Mouse (Mus musculus): ENCODE results near the gene Fignl1.

Fignl1 gene

DNA sequence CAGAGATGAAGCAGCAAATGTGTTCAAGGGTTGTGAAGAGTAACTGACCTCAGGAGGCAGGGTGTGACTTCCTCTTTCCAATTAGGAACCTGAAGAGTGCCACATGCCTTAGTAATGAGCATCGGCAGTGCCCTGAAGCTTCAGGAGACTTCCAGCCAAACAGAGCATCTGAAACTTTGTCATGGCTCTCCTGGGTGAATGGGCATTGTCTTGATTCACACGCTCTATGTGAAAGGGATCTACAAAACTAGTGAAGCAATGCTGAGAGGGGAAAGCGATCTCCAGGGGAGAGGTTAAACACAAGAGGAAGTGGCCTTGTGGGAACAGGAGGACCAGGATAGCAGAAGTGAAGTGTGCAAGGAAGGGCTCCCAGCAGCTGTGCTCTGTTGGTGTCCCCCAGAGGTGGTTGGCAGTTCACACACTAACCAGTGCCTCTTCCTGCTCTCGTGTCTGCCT, 45.5 kb downstream of the Fignl1 start:
- DNase-seq = no peak

DNA sequence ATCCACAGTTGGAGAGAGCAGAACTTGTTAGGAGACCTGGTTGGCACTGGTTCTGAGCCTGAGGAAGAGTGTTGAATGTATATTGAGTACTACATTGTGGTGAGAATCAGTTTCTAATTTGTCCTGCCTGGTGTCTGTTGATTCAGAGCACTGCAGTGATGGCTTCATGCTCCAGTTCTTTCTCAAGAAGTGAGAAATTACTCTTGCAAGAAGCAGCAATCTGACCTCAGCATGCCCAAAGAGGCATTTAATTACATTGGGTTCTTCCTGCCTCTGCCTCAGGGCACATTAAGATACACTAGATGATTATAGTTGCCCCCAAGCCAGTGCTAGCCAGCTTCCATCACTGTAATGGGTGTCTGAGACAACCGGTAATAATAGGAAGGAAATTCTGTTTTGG, 49.9 kb downstream of the Fignl1 start:
- no peak for DNase-seq

DNA sequence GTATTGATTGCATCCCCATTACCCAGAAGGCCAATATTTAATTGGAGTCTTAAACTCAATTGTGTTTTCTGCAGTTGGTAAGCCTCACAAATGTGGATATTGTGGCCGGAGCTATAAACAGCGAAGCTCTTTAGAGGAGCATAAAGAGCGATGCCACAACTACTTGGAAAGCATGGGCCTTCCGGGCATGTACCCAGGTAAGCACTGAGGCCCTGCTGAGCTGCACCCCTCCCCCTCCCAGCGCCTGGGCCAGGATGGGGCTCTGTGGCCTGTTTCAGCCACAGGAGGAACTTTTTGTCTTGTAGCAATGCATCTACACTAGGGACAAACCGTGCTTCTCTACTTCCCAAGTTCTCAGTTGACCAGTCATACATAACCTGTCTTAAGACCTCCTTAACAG, 50.6 kb downstream of the Fignl1 start:
- DNase-seq = no peak

DNA sequence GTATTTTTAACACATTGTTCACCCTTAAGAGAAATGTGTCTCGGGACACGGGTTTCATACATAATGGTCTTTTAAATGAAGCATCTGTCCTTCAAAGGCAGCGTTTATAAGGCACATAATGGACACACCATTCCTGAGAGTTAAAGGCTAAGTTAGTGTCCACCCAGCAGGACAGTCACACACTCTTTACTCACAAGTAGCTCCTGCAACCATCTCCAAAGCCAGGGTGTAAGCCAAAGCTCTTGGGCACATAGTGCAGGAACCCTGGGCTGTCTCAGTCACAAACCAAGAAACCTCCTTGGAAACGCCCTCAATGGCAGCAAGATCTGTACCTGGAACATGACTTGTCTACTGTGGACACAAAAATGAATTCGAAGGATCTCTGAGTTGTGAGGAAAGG, 55.9 kb downstream of the Fignl1 start:
- no peak for DNase-seq

DNA sequence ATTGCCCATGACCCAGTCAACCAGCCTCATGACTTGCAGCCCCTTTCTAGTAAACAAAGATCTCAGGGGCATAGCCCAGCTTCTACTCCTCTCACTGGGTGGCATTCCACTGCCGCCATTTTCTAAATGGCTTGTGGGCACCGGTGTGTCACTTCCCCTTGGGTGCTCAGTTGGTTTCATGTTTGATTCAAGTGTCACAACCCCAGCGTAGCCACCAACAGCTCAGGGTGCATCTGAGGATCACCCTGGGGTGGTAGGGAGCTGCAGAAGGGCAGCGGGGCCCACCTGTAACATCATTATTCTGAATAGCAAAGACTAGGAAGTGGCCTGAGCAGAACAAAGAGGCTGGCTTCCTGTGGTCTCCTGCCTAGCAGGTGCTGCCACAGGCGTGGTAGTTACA, 57.7 kb downstream of the Fignl1 start:
- DNase-seq = no peak

DNA sequence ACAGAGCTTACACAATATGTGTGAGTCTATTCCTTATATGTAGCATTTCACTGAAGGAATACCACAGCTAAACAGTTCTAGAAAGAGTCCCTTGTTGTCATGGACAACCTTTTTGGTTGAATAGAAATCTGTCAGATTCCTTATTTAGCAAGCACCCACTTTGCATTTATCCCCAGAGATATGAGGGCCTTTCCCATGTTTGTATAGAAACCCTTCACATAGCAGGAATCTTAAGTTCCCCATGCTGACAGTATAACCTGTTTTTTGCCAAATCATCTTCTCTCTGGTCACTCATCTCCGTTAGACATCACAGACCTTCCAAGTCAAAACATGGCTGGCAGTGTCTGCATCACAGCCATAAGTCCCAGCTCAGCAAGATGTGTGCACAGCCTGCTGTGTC, 64.5 kb downstream of the Fignl1 start:
- no peak for DNase-seq

DNA sequence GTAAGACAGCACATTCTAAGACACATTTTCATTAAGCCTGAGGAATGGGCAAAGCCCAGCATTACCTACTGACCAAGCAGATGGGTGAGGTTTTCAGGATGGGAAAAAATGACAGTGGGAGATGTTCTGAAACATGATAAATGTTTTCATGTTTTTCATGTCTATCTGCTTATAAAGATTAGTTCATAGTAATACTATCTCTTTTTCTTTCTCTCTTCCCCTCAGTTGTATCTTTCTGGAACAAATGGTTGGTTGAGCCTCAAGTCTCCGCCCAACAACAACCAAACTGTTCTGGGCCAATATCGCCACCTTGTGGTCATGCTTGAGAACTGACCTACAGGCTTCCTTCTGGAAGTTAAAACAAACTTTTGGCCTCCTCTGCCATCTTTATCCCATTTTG, 66.1 kb downstream of the Fignl1 start:
- DNase-seq = peak; percentile 87

DNA sequence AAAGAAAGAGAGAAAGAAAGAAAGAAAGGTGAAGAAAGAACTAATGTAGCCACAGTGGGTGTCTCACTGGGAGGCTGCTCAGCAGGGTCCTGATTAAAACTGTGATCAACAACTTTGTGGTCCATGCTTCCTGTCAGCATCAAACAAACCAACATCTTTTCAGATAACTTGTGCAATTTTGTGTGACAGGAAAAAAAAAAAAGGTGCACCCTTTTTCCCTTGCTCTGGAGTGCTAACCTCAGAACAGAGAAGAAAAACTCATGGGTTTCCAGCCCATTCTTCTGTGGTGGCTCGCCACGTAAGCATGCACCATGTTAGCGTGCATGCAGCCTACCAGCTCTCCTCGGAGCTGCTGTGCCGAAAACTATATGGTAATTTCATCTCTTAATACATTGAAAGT, 67.2 kb downstream of the Fignl1 start:
- DNase-seq = no peak

DNA sequence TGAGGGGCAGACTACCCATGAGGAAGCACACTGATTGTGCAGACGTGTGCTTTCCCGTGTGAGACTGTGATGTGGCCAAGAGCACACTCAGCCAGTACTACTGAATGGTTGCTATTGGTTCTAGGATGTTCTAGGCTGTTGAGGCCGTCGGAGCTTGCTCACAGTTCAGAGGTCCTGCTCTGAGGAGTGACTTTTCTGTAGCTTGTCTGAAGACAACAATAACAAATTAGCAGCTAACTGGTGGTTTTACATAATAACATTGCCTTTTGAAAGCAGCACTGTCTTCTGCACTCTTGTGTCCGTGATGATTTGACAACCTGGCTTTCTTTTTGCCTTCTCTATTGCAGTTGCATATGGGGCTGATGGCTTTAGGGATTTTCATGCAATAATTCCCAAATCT, 68.2 kb downstream of the Fignl1 start:
- no peak for DNase-seq

DNA sequence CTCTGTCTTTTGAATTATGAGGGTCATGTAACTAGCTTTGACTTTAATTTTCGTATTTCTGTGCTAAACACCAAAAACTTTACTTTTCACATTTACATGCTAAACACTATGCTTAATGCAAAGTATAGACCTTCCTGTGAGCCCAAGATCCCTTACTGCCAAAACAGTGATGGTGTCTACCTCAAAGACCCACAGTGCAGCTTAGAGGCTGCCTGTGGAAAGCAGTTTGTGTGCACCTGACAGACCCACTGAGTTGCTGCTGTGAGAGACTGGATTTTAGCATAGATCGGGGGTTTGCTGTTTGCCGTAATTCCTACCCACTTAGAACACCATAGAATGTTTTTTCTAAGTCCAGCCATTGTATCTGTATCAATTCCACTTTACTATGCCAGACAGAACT, 69.7 kb downstream of the Fignl1 start:
- no peak for DNase-seq

DNA sequence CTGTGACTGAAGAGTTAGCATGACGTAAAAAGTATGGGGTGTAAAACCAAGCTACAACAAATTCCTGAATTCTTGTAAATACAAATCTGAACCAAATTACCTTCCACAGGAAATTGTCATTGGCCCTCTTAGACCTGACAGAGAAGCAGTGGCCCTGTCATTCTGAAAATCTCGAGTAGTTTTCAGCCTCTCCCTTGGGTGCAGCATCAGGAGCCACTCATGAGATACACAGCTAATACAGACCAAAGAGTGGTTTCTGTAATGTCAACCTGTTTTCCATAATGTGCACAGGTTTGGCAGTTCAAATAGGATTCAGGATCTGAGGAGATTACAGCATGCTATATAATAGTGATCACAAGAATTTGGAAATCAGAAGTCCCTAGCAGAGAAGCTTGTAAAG, 71.2 kb downstream of the Fignl1 start:
- no peak for DNase-seq

Data from liver (tissue).